Mouse (Mus musculus) spleen, postnatal 4 days (tissue): Measurements from ENCODE around the gene Zfp68.
"Not testable (repeated sequence)": the region's sequence is repeated elsewhere in the genome, so short reads cannot be mapped to it uniquely, and the experiment has no call there.

ENCODE experiments used
- DNase-seq, 2 experiments: peaks; one replicate each; pipeline ENCODE4 v3.0.0; 2022; ENCODE audit warnings: low spot score in 2 of 2

The Zfp68 gene

GRCm38 (mm10) chr5:138619211-138620128 lies at the start of gene Zfp68:
TSS of gene Zfp68 (minus strand) at chr5:138619761.
- peak; percentile 91 to 93 for DNase-seq

DNA sequence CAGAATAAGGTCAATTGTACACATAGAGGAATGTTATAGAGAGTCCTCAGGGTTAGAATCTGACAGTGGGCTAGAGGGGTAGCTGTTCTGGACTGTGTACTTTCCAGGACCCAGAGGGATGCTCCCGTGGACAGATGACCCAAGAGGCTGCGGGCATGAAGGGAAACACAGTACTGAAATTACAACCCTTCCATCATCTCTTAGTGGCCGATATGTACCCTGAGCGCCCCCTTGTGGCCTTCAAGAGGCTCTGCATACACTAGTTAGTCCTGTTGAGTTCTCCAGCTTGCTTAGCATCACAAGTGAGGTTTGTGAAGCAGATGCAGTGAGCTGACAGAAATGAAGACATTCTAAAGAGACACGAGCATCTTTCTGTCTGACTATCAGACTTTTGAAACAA lies 39.4 kb upstream of the Zfp68 start:
- DNase-seq = peak; percentile 20 to 74

- DNase-seq = peak in 1 of 2 experiments; percentile 61
Measured at GRCm38 (mm10) chr5:138657854-138658253, 38.3 kb upstream of the Zfp68 start.

- DNase-seq = no peak
Measured at GRCm38 (mm10) chr5:138657407-138657806, 37.8 kb upstream of the Zfp68 start.

GRCm38 (mm10) chr5:138656477-138657156 lies 37.1 kb upstream of the Zfp68 start:
- DNase-seq = peak in 1 of 2 experiments; percentile 19

- DNase-seq = no peak
Measured at GRCm38 (mm10) chr5:138652911-138653310, 33.4 kb upstream of the Zfp68 start.

DNA sequence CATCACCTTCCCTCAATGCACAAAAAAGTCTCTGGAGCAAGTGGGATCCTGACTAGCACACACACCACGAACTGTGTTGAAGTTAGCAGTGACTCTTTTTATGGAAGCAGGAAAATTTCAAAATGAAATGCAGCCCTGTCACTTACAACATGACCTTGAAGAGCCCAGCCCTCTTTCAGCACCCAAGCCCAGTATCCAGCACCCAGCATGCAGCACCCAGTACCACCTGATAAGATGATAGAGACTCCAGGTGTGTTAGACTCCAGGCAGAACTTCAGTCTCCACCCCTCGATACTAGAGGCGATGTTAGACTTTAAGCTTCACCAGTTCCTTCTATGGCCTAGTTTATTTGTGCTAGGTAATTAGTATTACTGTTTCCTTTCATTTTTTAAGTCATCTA lies 22.2 kb upstream of the Zfp68 start:
- DNase-seq = no peak

- DNase-seq = no peak
Measured at GRCm38 (mm10) chr5:138641081-138641480, 21.5 kb upstream of the Zfp68 start.

DNA sequence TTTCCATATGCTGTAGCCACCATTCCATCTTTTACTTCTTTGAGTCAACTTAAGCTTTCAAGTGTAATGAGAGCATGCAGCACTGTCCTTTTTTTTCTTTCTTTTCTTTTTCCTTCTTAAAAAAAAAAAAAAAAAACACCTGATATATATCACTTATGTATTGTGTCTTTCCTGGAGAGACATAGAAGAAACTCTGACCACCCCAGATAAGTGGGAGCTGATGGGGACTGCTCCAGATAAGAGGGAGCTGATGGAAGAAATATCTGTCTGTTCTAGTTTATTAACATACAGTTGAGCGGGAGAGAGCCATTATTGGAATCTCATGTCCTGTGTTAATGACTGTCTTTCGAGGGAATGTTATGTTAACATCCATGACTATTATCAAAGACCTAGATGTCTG lies 16.9 kb upstream of the Zfp68 start:
- no peak for DNase-seq

DNA sequence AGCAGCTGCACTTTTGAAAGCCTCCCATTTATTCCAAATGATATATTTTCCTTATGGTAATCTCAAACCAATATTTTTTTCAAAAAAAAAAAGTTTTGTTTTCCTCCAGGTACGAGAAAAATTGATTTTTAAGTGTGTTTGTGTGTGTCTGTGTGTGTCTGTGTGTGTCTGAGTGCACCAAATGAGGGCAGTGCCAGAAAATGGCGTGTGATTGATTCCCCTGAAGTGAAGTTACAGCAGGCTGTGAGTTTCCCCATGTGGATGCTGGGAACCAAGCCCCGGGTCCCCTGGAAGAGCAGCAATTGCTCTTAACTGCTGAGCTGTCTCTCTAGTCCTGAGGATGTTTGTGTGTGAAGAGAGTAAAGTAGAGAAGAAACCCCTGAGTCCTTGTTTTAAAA lies 3.9 kb upstream of the Zfp68 start:
- no peak for DNase-seq

DNA sequence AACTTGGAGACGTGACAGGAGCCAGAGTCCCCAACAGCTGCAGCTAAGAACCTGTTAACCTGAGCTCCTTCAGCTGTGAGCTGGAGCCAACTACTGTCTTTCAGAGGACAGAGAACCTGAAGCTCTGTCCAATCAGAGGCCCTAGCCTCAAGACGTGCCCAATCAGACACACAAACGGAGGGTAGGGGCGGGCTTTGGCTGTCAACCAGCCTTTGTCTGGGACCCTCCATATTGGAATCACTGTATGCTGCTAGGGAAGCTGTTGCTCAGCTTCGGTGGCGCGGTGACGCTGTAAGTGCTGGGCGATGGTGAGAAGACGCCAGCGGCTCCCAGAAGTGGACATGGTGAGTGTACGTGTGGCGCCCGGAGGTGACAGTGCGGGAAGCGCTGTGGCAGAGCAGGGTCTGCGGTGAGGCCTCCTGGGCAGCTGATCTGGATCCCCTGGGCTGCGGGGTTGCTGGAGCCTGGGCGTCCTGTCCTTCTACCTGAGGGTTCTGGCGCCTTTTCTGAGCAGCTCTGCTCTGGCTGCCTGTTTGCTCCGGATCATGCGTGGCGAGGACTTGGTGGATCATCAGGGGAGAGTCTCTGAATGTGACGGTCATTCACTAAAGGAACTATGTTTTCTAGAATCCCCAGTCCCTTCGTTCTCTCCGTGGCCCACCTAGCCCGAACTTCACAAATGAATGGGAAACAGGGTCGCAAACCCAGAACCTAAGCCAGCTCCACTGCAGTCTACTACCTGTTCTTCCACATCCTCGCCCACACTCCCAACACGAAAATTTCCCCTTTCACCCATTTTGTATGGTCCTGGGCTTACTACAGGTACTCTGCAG lies 3.3 kb upstream of the Zfp68 start, which contains the start of gene A430033K04Rik:
TSS of gene A430033K04Rik (plus strand) at position 215 of the 833 bp plus-strand sequence.
- peak; percentile 89 to 92 for DNase-seq

DNA sequence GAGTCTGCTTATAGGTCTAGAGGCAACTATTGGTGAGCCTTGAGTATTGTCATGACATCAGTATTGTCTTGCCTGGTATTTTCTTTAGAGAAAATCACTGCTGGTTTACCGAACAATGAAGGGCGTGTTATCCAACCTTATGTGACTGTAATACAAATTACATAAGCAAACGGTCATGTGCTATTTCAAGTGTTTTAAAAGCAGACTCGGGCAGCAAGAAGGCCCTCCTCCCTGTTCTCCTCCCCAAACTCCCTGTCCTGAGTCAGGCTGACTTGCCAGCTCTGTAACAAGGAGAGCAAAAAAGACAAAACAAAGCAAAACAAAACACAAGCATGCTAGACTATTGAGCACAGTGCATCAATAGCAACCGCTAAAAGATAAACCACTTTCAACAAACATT lies 1.3 kb upstream of the Zfp68 start:
- DNase-seq = no peak

DNA sequence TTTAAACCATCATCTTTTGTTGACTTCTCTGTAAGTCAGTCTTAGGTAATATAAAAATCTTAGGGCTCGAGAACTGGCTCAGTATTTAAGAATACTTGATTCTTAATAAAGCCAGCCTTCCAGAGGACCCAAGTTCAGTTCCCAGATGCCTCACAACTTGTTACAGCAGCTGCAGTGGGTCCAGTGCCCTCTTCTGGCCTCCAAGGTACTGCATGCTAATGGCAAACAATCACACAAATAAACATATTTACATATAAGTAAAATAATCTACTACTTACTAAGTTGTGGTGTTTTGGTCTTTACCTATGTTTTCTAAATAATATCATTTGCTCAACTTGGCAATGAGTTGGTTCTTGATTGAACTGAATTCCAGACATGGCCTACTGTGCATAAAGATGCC lies 1.2 kb downstream of the Zfp68 start:
- DNase-seq = no peak

- no peak for DNase-seq
Measured at GRCm38 (mm10) chr5:138587396-138587795, 32.2 kb downstream of the Zfp68 start.

- DNase-seq = no peak
Measured at GRCm38 (mm10) chr5:138571623-138572022, 47.9 kb downstream of the Zfp68 start.

DNA sequence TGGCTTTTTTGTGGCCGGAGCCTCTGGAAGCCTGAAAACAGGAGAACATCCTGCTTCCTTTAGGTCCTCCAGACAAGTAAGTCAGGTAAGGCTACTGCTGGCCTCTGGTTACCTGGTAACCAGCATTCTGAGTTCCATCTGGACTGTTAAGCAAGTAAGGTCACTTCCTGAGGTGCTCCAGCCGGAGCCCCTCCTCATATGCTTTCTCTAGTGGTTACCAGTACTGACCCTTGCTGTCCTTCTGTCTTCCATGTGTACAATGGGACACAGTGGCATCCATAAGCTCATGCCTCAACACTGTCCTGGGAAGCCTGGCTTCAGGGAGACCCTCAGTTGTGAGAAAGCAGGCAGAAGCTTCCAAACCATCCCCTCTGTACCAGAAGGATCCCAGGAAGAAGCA lies 54.9 kb downstream of the Zfp68 start, which contains the start of gene 1700123K08Rik:
TSS of gene 1700123K08Rik (minus strand) at position 101 of the 400 bp plus-strand sequence.
- DNase-seq = not testable (repeated sequence)
